Mouse (Mus musculus) hindbrain, postnatal 0 days (tissue): ENCODE data around the gene Zfp462. TPM values are rescaled to one million over a fixed set of nuclear protein-coding genes. Genes with fewer than 3 reads are reported as not detected.

ENCODE experiments used
- ATAC-seq: fragments of 200-750 bp; cut with Nextera tagmentation; 2 replicates; pipeline ENCODE4 v1.8.0; 2017; ENCODE audit warnings: mild to moderate bottlenecking, moderate TSS enrichment, moderate library complexity
- DNase-seq: peaks from one replicate; pipeline ENCODE4 v3.0.0-alpha.2; 2015; ENCODE audit warnings: low spot score
- H3K27ac ChIP-seq: fragments of 300-500 bp; sonication (generic); 2 replicates; pipeline ENCODE4 v1.5.1; 2014; ENCODE audit warnings: mild to moderate bottlenecking
- H3K27me3 ChIP-seq: fragments of 300-500 bp; sonication (generic); 2 replicates; pipeline ENCODE4 v1.6.1; 2014; ENCODE audit warnings: low read length, mixed read lengths; ENCODE audit not compliant: insufficient read depth
- H3K36me3 ChIP-seq: fragments of 300-500 bp; sonication (generic); 2 replicates; pipeline ENCODE4 v1.6.1; 2014; ENCODE audit warnings: low read length, mixed read lengths; ENCODE audit not compliant: insufficient read depth
- H3K4me1 ChIP-seq: fragments of 300-500 bp; sonication (generic); 2 replicates; pipeline ENCODE4 v1.6.1; 2014; ENCODE audit warnings: antibody characterized with exemption, low read length, mixed read lengths; ENCODE audit not compliant: insufficient read depth
- H3K4me2 ChIP-seq: fragments of 300-500 bp; sonication (generic); 2 replicates; pipeline ENCODE4 v1.6.1; 2014; ENCODE audit warnings: low read depth, mild to moderate bottlenecking, low read length, moderate library complexity, mixed read lengths
- H3K4me3 ChIP-seq: fragments of 300-500 bp; sonication (generic); 2 replicates; pipeline ENCODE4 v1.5.1; 2014; ENCODE audit warnings: low read length
- H3K9ac ChIP-seq: fragments of 300-500 bp; sonication (generic); replicated peaks from 2 replicates; pipeline ENCODE4 v1.6.1; 2014; ENCODE audit warnings: mild to moderate bottlenecking, low read length, moderate library complexity, mixed read lengths
- H3K9me3 ChIP-seq: fragments of 300-500 bp; sonication (generic); 2 replicates; pipeline ENCODE4 v1.6.1; 2016; ENCODE audit warnings: low read length, mixed read lengths
- CTCF ChIP-seq: IDR thresholded peaks from 2 replicates; pipeline ENCODE4 v1.5.1; 2016; ENCODE audit warnings: antibody characterized with exemption, control low read depth, low read depth
- WGBS: fragments of 180-500 bp; shearing (Covaris S2); extraction: QIAGEN DNeasy Blood & Tissue Kit; methylation state at CpG from one replicate; pipeline ENCODE4 v1.1.7; 2014; 5-methylcytosine and 5-hydroxymethylcytosine counted together
- polyA plus RNA-seq: library from polyadenylated mRNA; unstranded; fragments of >200 nt; fragmentation: Nextera tagmentation; extraction: Ambion mirVana; gene quantifications from 2 replicates; pipeline ENCODE4 v1.2.1, GENCODE M21; 2015
- total RNA-seq: library from RNA; depleted of rRNA; stranded (reverse); fragments of >200 nt; gene quantifications from 2 replicates; pipeline ENCODE4 v1.2.3, GENCODE M21; 2014

Zfp462 gene
- total and polyA plus RNA-seq, 2 experiments from 2014 or later = 6.5 to 39.4 TPM

DNA sequence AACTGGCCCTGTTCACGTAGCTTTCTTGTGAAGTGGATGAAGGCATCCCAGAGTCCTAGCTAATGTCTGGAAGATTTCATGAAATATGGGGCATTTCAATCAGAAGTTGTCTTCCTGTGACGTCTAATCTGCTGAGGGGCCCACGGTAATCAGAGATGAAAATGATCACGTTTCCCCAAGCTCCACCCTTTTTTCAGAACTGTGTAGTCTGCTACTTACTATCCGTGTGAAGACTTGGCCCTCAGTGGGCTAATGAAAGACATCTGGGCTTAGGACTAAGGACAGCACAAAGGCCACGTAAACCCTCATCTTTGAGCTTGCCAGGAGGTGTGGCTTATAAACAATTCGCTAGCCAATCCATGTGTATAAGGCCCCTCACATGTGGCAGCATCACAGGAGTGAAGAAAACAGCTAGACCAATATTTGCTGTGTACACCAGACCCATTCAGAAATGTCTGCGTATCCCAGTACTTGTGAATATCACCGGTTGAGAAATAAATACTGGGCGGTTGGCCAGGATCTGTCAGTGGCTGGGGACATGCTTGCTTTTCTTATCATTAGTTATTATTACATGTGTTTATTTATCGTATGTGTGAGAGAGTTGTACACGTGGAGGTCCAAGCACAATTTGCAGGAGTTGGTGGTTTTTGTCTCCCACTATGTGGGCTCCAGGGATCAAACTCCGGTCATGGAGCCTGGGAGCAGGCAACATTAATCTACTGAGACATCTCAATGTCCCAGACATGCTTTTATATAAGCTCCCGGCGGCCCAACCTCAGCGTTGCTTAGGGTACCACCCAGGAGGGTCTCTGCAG, 133.3 kb downstream of the Zfp462 start:
- no peak for TF ChIP-seq CTCF

GRCm38 (mm10) chr4:55079056-55079455, 134.2 kb downstream of the Zfp462 start:
- no peaks in the 10 kb centered on the region for H3K27me3 ChIP-seq

More for the DNA sequence above, 133.3 kb downstream of the Zfp462 start:
- Histone ChIP-seq H3K9me3 (no peaks in the 10 kb centered on the region), H3K27ac (peak overlapping the region; percentile 62), H3K36me3 (peaks cover 35% of the 10 kb centered on the region), H3K9ac (no peak overlapping the region), H3K4me2 (0 out of 2 replicates have a peak overlapping the region, but pooled peaks have one; percentile 19), H3K4me3 (no peak overlapping the region), H3K4me1 (peaks cover 10% of the 10 kb centered on the region; the same call in 1 of the 2 replicates), H3K27me3 (no peaks in the 10 kb centered on the region)
- ATAC-seq (peak; percentile 70), DNase-seq (peak; percentile 30)
- WGBS = 38% methylated on average over 16 of the region's 16 CpGs

DNA sequence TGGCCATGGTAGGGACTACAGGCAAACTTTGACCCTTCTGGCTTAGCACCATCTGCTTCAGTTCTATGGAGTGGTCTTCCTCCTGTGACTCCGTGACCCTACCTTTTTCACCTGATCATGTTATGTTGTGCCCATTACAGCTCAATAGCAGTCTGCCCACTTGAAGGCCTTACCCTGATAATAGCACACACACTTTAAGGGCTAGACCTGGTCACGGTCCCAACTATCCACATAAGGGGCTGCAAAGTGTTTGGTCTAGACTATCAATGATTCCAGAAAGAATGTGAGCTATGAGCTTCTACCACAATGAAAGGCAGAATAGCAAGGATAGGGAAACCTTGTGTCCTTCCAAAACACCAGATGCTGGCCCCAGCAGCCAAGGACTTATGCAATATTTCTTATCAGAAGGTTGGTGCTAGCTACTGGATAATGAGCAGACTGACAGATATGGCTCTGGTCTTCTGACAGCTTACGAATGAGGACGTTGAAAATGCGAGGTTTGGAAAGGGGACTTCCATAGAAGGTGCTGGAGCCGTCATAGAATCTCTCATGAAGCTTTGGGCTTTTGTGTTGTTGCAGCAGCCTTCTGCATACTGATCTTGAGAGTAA, 139.3 kb downstream of the Zfp462 start:
- 88% methylated on average over 6 of the region's 6 CpGs for WGBS
- no peak for ATAC-seq

More at GRCm38 (mm10) chr4:55079056-55079455, 134.2 kb downstream of the Zfp462 start:
- Histone ChIP-seq H3K27ac (0 out of 2 replicates have a peak overlapping the region, but pooled peaks have one; percentile 20), H3K4me2 (no peak overlapping the region), H3K9me3 (no peaks in the 10 kb centered on the region), H3K9ac (no peak overlapping the region), H3K36me3 (peaks cover 28% of the 10 kb centered on the region), H3K4me1 (peaks cover 10% of the 10 kb centered on the region; the same call in 1 of the 2 replicates), H3K4me3 (no peak overlapping the region)
- no peak for DNase-seq
- ATAC-seq = no peak
- no peak for TF ChIP-seq CTCF
- WGBS = 81% methylated on average over 9 of the region's 9 CpGs

DNA sequence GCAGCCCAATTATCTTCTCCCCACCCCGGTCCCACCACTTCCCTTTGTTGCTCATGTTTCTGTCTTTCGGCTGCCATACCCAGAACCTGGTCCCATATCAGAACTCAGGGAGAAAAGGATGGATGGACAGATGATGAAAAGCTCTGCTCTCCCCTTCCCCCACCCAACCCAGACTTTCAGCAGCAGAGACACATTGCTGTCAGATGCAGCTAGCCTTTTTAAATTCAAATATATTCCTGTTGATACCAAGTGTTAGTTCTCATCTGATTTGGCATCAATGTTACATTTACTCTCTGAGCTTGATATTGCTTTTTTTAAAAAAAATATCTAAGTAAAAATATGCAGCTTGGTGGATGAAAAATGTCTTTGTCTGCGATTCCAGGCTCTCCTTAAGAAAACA, 143.3 kb downstream of the Zfp462 start:
- WGBS = 91% methylated on average over 3 of the region's 3 CpGs

More for the DNA sequence above, 139.3 kb downstream of the Zfp462 start:
- DNase-seq = no peak
- Histone ChIP-seq H3K9me3 (no peaks in the 10 kb centered on the region), H3K9ac (no peak overlapping the region), H3K4me1 (no peaks in the 10 kb centered on the region), H3K27me3 (no peaks in the 10 kb centered on the region), H3K4me2 (no peak overlapping the region), H3K27ac (no peak overlapping the region), H3K36me3 (peaks cover 18% of the 10 kb centered on the region), H3K4me3 (no peak overlapping the region)
- TF ChIP-seq CTCF = no peak

GRCm38 (mm10) chr4:55088922-55089321, 144.1 kb downstream of the Zfp462 start:
- H3K4me3 ChIP-seq = no peak overlapping the region
- 20% methylated on average over 6 of the region's 6 CpGs for WGBS
- peaks cover 4% of the 10 kb centered on the region; the same call in 1 of the 2 replicates for H3K36me3 ChIP-seq
- DNase-seq (no peak), ATAC-seq (no peak)
- TF ChIP-seq CTCF = no peak
- no peaks in the 10 kb centered on the region for H3K4me1 ChIP-seq
- H3K4me2 ChIP-seq = no peak overlapping the region
- no peaks in the 10 kb centered on the region for H3K9me3 ChIP-seq
- H3K27me3 ChIP-seq = no peaks in the 10 kb centered on the region
- no peak overlapping the region for H3K9ac ChIP-seq
- no peak overlapping the region for H3K27ac ChIP-seq

More for the DNA sequence above, 143.3 kb downstream of the Zfp462 start:
- H3K27me3 ChIP-seq = no peaks in the 10 kb centered on the region
- no peak overlapping the region for H3K4me3 ChIP-seq
- H3K4me1 ChIP-seq = no peaks in the 10 kb centered on the region
- H3K9ac ChIP-seq = no peak overlapping the region
- no peak for TF ChIP-seq CTCF
- H3K27ac ChIP-seq = no peak overlapping the region
- ATAC-seq (no peak), DNase-seq (no peak)
- H3K9me3 ChIP-seq = no peaks in the 10 kb centered on the region
- H3K36me3 ChIP-seq = peaks cover 5% of the 10 kb centered on the region; the same call in 1 of the 2 replicates
- H3K4me2 ChIP-seq = no peak overlapping the region

- no peak overlapping the region for H3K27ac ChIP-seq
- no peak overlapping the region for H3K4me3 ChIP-seq
- no peak overlapping the region for H3K4me2 ChIP-seq
- DNase-seq (no peak), ATAC-seq (no peak)
- 39% methylated on average over 2 of the region's 2 CpGs for WGBS
- no peaks in the 10 kb centered on the region for H3K36me3 ChIP-seq
- H3K9me3 ChIP-seq = no peaks in the 10 kb centered on the region
- no peak overlapping the region for H3K9ac ChIP-seq
- TF ChIP-seq CTCF = no peak
- no peaks in the 10 kb centered on the region for H3K4me1 ChIP-seq
- H3K27me3 ChIP-seq = no peaks in the 10 kb centered on the region
Measured at GRCm38 (mm10) chr4:55097157-55097556, 152.3 kb downstream of the Zfp462 start.
